Mouse (Mus musculus) layer of hippocampus, postnatal 10 days (tissue): ENCODE data around the gene Klhl7. TPM values are rescaled to one million over a fixed set of nuclear protein-coding genes. Genes with fewer than 3 reads are reported as not detected.
"Not testable (repeated sequence)": the region's sequence is repeated elsewhere in the genome, so short reads cannot be mapped to it uniquely, and the experiment has no call there.

Experiments
- DNase-seq, 2 experiments: peaks; one replicate each; pipeline ENCODE4 v3.0.0; 2021; ENCODE audit warnings: low spot score in 2 of 2
- total RNA-seq, 2 experiments: library from RNA; stranded (reverse); gene quantifications; 2 replicates each; pipeline ENCODE4 v1.2.3; 2021

Gene Klhl7
- total RNA-seq, 2 experiments from 2014 or later: 128 to 135 TPM

DNA sequence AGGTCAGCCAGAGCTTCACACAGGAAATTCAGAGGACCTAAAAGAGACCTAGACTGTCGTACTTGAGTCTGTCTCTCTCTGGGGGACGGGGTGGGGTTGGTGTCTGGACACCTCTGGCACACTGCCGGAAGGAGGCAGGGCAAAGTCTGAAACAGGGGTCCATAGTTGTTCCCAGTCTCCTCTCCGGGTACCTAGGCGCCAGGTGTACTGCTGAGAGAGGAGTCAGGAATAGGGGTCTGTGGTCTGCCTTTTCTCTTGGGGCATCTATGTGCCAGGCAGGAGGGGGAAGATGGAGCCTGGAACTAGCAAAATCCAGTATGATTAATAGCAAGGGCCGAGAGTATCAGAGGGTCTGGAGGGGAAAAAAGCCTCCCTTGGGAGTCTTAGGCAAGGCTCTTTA is 5.0 kb upstream of the Klhl7 start:
- DNase-seq: no peak

- no peak for DNase-seq
Measured at GRCm38 (mm10) chr5:24095881-24096280, 4.5 kb upstream of the Klhl7 start.

- peak; percentile 67 to 77 for DNase-seq
Measured at GRCm38 (mm10) chr5:24100810-24101311, 456 bp downstream of the Klhl7 start.

DNA sequence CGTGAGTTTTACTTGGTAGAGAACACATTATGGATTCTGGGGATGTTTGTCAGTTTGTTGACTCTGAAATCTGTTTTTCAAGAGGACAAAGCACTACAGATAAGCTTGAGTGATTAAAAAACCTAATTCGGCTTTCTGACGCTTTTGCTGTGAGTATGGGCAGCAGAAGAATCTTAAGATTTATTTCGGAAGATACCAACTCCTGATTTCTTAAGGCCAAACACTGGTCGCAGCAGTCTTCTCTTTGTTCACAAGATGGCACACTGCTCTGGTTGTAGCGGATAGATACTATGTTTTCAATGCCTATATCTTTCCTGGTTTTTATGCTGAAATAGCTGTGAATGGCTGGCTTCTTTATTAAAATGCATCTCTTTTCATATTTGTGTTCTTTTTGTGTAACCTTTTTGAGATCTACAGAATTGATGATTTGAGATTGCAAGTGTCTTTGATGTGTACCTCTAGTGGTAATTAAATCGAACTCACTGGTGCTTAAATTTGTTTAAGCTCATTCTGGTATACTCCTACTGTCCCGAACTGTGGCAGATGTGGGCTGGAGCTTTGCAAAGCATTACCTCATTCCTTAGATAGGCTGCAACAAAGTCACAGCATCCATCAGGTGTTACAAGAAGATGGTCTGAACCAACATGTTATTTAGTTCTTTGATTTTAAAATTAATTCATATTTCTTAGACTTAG is 1.2 kb downstream of the Klhl7 start:
- DNase-seq: no peak

DNA sequence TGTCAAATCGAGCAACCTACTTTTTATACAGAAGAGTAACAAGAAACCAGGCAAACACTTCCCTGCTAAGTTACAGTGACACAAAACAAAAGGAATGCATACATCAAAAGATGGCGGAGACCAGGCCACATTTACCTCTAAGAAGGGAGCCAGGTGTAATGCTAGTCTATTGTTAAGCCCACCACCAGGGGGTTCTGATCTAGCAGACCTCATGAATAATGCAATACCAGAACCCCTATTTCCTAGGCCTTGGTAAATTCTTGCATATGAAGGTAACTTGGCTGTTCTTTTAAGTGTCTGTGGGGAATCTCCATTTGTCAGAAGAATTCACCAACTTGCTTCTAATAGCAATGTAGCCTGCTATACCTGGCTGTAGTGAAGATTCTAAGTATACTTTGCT is 2.8 kb downstream of the Klhl7 start:
- DNase-seq: not testable (repeated sequence)

GRCm38 (mm10) chr5:24103841-24104240 is 3.4 kb downstream of the Klhl7 start:
- DNase-seq: no peak

DNA sequence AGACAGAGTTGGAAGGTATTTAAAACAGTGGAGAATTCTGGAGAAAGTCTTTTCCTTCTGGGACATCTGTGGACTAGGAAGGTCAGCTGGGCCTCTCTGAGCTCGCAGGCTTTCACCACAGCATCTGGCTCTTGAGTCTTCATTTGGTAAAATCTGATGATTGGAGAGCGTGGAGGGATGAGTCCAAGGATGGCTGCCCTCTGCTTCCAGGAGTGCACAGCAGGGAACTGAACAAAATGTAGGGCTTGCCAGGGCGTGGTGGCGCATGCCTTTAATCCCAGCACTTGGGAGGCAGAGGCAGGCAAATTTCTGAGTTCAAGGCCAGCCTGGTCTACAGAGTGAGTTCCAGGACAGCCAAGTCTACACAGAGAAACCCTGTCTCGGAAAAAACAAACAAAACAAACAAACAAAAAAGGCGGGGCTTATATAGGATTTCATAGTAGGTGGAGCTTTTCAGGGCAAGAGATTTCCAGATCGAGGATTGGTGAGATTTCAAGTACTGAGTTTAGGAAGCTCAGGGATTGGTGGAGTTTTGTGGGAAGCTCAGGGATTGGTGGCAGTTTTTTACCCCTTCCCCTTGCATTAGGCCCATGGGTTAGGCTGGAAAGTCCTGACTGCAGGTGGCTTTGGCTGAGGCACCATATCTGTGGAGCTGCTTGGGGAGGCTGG is 6.8 kb downstream of the Klhl7 start:
- no peak for DNase-seq

GRCm38 (mm10) chr5:24107740-24108098 is 7.3 kb downstream of the Klhl7 start:
- no peak for DNase-seq

DNA sequence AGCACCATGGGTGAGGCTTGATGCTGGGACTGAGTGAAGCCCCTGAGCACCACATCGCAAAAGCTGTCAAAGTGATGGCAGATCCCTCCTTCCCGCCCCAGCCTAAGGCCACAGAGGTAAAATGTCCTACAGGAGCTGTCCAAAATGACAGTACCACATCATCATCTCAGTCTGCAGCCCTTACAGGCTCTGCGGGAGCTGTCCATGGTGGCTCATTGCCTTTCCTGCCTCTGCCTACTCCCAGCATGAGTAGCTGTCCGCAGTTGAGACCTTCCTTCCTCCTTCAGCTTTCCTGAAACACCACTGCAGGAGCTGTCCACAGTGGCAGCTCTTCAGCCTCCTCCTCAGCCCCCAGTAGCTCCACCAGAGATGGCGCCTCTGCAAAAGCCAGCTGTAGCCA is 9.7 kb downstream of the Klhl7 start:
- DNase-seq: no peak

- DNase-seq: no peak
Measured at GRCm38 (mm10) chr5:24112116-24112903, 11.9 kb downstream of the Klhl7 start.

- no peak for DNase-seq
Measured at GRCm38 (mm10) chr5:24122221-24122620, 21.8 kb downstream of the Klhl7 start.

- no peak for DNase-seq
Measured at GRCm38 (mm10) chr5:24124175-24124574, 23.8 kb downstream of the Klhl7 start.

DNA sequence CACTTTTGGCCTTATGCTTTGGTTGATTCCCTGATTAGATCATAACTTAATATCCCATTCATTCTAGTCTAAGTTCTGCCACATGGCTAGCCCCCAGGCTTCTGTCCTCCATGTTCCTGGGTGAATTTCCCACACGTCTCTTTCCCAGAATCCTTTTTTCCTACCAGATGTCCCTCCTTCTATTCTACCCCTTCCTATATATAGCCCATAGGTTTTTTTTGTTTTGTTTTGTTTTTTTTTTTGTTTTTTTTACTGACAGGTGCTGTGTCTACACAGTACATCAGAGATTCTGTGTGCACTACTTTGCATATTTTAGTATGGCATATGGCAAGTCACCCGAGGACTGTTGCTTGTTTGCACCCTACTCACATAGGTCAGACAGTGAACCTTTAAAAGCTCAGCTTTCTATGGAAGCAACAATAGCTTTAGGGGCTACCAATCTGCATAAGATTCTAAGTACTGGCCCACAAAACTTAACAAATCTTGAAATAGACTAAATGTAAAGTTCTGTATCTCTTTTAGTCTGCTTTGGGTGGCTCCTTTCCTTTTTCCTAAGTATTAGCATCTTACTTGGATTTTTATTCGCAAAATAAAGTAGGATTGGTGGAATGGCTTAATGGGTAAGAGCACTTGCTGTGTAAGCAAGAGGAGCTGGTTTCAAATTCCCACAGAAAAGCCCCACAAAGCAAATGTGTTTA is 24.3 kb downstream of the Klhl7 start:
- no peak for DNase-seq

GRCm38 (mm10) chr5:24125910-24126636 is 25.7 kb downstream of the Klhl7 start:
- DNase-seq: no peak

- no peak for DNase-seq
Measured at GRCm38 (mm10) chr5:24126967-24127366, 26.6 kb downstream of the Klhl7 start.

DNA sequence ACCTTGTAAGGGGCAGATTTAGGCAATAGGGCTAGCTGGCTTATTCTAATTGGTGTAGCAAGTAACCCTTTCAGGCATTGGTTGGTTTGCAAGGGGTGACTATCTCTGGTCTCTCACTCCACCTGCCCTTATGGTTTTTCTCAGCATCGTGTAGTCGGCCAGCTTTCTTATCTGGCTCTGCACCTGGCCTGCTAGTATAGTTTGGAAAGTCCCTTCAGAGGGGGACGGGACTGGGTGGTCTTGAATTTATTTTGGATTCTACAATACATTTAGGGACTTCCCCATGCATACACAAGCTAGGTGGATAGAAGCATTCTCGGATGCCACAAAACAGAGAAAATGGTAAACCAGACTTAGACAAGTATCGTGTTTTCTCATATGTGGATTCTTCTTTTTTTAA is 46.6 kb downstream of the Klhl7 start:
- no peak for DNase-seq

DNA sequence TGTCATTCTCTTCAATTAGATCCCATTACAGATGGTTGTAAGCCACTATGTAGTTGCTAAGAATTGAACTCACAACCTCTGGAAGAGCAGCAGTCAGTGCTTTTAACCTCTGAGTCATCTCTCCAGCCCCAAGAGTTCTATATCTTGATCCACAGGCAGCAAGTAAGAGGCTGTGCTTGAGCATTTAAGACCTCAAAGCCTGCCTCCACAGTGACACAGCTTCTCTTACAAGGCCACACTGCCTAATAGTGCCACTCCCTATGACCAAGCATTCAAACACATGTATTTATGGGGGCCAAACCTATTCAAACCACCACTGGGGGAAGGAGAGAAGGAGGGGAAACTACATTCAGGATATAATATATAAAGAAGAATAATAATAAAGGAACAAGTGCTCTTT is 51.8 kb downstream of the Klhl7 start:
- no peak for DNase-seq

GRCm38 (mm10) chr5:24156774-24157173 is 56.4 kb downstream of the Klhl7 start:
- DNase-seq: no peak

DNA sequence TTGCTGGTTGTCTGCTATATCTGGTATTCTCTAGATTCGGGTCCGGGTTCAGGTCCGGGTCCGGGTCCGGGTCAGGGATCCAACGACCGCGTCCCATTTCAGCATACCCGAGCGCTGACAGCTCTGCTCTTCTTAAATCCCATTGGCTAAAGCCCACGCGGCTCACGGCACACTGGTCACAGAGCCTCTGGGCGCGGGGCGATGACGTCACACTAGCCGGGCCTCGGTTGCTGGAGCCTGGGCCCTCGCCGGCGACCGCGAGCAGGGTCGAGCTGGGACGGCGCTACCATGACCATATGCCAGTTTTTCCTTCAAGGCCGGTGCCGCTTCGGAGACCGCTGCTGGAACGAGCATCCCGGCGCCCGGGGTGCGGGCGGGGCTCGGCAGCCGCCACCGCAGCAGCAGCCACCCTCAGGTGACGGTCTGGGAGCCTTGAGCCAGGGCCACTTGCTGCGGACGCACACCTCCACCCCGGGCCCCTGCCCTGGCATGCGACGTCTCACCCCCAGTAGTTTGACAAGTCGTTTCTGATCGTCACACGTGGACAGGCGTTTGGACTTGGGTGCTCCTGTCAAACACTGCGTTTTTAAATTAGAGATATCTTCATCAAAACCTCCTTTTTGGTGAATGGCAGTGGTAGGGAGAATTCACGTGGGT is 64.5 kb downstream of the Klhl7 start, which contains the start of gene Nupl2:
Nupl2 (plus strand) TSS at position 175 of the 657 bp plus-strand sequence.
- peak; percentile 95 to 97 for DNase-seq

DNA sequence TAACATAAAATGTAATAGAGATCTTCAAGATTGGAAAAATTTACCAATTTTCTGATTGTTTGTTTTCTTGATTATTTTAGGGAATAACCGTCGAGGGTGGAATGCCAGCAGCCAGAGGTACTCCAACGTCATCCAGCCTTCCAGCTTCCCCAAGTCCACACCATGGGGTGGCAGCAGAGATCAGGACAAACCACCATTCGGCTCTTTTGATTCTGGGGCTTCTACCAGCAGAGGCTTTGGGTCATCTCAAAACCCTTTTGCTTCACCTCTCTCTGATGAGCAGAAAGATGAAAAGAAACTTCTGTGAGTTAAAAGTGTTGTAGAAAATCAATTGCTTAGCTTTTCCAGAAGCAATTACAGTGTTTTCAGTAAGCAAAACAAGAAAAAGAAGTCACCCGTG is 66.9 kb downstream of the Klhl7 start:
- DNase-seq: peak; percentile 28 to 53
